Mouse (Mus musculus): ENCODE measurements at regions not wholly inside any gene's neighbourhood (a gene's known extent, or its start where the extent isn't known, plus 50 kb on each side); places are given as distances from the start of the nearest gene placed in this dataset.

DNA sequence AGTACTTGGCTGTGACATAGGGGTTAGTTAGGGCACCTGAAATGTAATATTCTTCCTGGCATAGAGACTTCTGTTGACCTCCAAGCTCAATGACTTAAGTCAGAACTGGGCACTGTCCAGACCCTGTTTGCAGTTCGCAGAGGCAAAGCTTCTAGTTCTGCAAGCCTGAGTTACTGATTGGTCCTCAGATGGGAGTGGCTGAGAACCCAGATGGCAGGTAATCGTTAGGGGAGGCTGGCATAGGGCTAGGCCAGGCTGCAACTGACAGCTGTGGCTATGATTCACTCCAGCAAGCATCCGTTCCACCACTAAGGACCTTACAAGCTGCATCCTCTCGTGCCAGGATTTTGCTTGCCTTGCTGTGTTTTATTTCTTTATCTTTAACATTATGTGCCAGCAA lies 139.3 kb upstream of the Klf12 start:
- H3K4me3 ChIP-seq (ENCODE audit: low read depth, low read length): no peak overlapping the region
- H3K27me3 ChIP-seq (ENCODE audit: control insufficient read depth, insufficient read depth, low read length): no peaks in the 10 kb centered on the region; the same call in 1 of the 2 replicates
- 63% methylated on average over 4 of the region's 4 CpGs for WGBS (ENCODE audit: insufficient replicate concordance)
- no peak overlapping the region for H3K4me2 ChIP-seq
- no peaks in the 10 kb centered on the region for H3K36me3 ChIP-seq (ENCODE audit: control insufficient read depth, insufficient read depth, low read length)
- H3K9ac ChIP-seq (ENCODE audit: low read depth, low read length): no peak overlapping the region
- ATAC-seq (replicated peaks; ENCODE audit: insufficient number of reproducible peaks, low FRiP score, low TSS enrichment): no peak
- H3K4me1 ChIP-seq (ENCODE audit: control insufficient read depth, insufficient read depth, low read length): no peaks in the 10 kb centered on the region
- no peak overlapping the region for H3K27ac ChIP-seq (ENCODE audit: low read depth, low read length)
- H3K9me3 ChIP-seq (replicated peaks; ENCODE audit: control insufficient read depth, low read length): no peaks in the 10 kb centered on the region

- Histone ChIP-seq H3K4me2 (no peak overlapping the region), H3K4me1 (ENCODE audit: control insufficient read depth, insufficient read depth, low read length) (no peaks in the 10 kb centered on the region), H3K27ac (ENCODE audit: low read depth, low read length) (no peak overlapping the region), H3K36me3 (ENCODE audit: control insufficient read depth, insufficient read depth, low read length) (no peaks in the 10 kb centered on the region), H3K4me3 (ENCODE audit: low read depth, low read length) (no peak overlapping the region), H3K27me3 (ENCODE audit: control insufficient read depth, insufficient read depth, low read length) (no peaks in the 10 kb centered on the region; the same call in 1 of the 2 replicates), H3K9ac (ENCODE audit: low read depth, low read length) (no peak overlapping the region), H3K9me3 (replicated peaks; ENCODE audit: control insufficient read depth, low read length) (no peaks in the 10 kb centered on the region)
- no peak for ATAC-seq (replicated peaks; ENCODE audit: insufficient number of reproducible peaks, low FRiP score, low TSS enrichment)
- WGBS (ENCODE audit: insufficient replicate concordance): 76% methylated on average over 4 of the region's 4 CpGs
Observed at GRCm38 (mm10) chr14:100421666-100422065, 137.2 kb upstream of the Klf12 start.

DNA sequence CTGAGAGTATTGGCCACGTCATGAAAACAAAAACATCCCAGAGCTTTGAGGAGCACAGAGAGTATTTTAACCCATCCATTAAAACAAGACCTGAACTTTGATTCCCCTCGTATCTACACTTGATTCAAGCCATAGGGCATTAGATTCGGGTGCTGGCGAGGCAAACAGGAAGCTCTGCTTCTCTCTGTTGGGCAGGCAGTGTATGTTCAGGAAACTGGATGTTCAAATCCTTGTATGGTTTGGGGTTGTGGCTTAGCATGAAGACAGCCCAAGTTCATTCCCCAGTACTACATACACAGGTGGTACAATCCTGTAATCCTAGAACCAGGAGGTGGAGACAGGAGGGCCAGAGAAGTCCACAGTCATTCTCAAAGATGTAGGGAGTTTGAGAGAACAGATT lies 130.6 kb upstream of the Klf12 start:
- no peaks in the 10 kb centered on the region for H3K27me3 ChIP-seq (ENCODE audit: control insufficient read depth, insufficient read depth, low read length)
- no peak for ATAC-seq (replicated peaks; ENCODE audit: insufficient number of reproducible peaks, low FRiP score, low TSS enrichment)
- WGBS (ENCODE audit: insufficient replicate concordance): 71% methylated on average over 4 of the region's 4 CpGs

DNA sequence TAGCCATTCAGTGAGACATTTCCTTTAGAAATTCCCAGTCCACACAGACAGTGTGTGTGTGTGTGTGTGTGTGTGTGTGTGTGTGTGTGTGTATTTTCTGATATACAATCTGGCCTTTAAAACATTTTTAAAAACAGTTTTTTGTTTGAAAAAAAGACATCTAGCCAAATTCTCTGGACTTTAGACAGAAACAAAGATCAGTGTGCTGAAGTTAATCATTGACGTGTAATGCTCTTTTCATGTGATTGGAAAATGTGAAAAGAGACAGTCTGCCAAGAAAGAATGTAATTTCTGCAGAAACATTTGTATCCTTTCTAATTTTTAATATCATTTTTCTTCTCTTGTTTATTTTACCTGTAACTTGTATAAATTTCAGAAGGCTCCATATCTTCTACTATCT lies 127.7 kb upstream of the Klf12 start:
- Histone ChIP-seq H3K4me3 (ENCODE audit: low read depth, low read length) (no peak overlapping the region), H3K27ac (ENCODE audit: low read depth, low read length) (no peak overlapping the region), H3K36me3 (ENCODE audit: control insufficient read depth, insufficient read depth, low read length) (no peaks in the 10 kb centered on the region), H3K9me3 (replicated peaks; ENCODE audit: control insufficient read depth, low read length) (no peaks in the 10 kb centered on the region), H3K4me1 (ENCODE audit: control insufficient read depth, insufficient read depth, low read length) (no peaks in the 10 kb centered on the region), H3K4me2 (no peak overlapping the region), H3K9ac (ENCODE audit: low read depth, low read length) (no peak overlapping the region), H3K27me3 (ENCODE audit: control insufficient read depth, insufficient read depth, low read length) (no peaks in the 10 kb centered on the region)
- 80% methylated on average over 1 of the region's 1 CpGs for WGBS (ENCODE audit: insufficient replicate concordance)
- ATAC-seq (replicated peaks; ENCODE audit: insufficient number of reproducible peaks, low FRiP score, low TSS enrichment): no peak

More for the DNA sequence above, 130.6 kb upstream of the Klf12 start:
- Histone ChIP-seq H3K4me1 (ENCODE audit: control insufficient read depth, insufficient read depth, low read length) (no peaks in the 10 kb centered on the region), H3K36me3 (ENCODE audit: control insufficient read depth, insufficient read depth, low read length) (no peaks in the 10 kb centered on the region), H3K4me2 (no peak overlapping the region), H3K27ac (ENCODE audit: low read depth, low read length) (no peak overlapping the region), H3K4me3 (ENCODE audit: low read depth, low read length) (no peak overlapping the region), H3K9ac (ENCODE audit: low read depth, low read length) (no peak overlapping the region), H3K9me3 (replicated peaks; ENCODE audit: control insufficient read depth, low read length) (no peaks in the 10 kb centered on the region)

GRCm38 (mm10) chr14:100397191-100397590 lies 112.7 kb upstream of the Klf12 start:
- H3K27me3 ChIP-seq (ENCODE audit: control insufficient read depth, insufficient read depth, low read length): no peaks in the 10 kb centered on the region
- no peaks in the 10 kb centered on the region for H3K36me3 ChIP-seq (ENCODE audit: control insufficient read depth, insufficient read depth, low read length)
- H3K27ac ChIP-seq (ENCODE audit: low read depth, low read length): no peak overlapping the region
- H3K4me2 ChIP-seq: no peak overlapping the region
- no peaks in the 10 kb centered on the region for H3K4me1 ChIP-seq (ENCODE audit: control insufficient read depth, insufficient read depth, low read length)
- ATAC-seq (replicated peaks; ENCODE audit: insufficient number of reproducible peaks, low FRiP score, low TSS enrichment): no peak
- H3K9me3 ChIP-seq (replicated peaks; ENCODE audit: control insufficient read depth, low read length): no peaks in the 10 kb centered on the region
- WGBS (ENCODE audit: insufficient replicate concordance): 85% methylated on average over 5 of the region's 5 CpGs
- H3K9ac ChIP-seq (ENCODE audit: low read depth, low read length): no peak overlapping the region
- no peak overlapping the region for H3K4me3 ChIP-seq (ENCODE audit: low read depth, low read length)

GRCm38 (mm10) chr14:100375218-100375983 lies 90.9 kb upstream of the Klf12 start:
- Histone ChIP-seq H3K27me3 (ENCODE audit: control insufficient read depth, insufficient read depth, low read length) (no peaks in the 10 kb centered on the region), H3K27ac (ENCODE audit: low read depth, low read length) (no peak overlapping the region), H3K9ac (ENCODE audit: low read depth, low read length) (no peak overlapping the region), H3K4me2 (no peak overlapping the region), H3K4me3 (ENCODE audit: low read depth, low read length) (no peak overlapping the region), H3K4me1 (ENCODE audit: control insufficient read depth, insufficient read depth, low read length) (no peaks in the 10 kb centered on the region), H3K36me3 (ENCODE audit: control insufficient read depth, insufficient read depth, low read length) (no peaks in the 10 kb centered on the region), H3K9me3 (replicated peaks; ENCODE audit: control insufficient read depth, low read length) (no peaks in the 10 kb centered on the region)
- 65% methylated on average over 8 of the region's 8 CpGs for WGBS (ENCODE audit: insufficient replicate concordance)
- ATAC-seq (replicated peaks; ENCODE audit: insufficient number of reproducible peaks, low FRiP score, low TSS enrichment): no peak

GRCm38 (mm10) chr14:100374494-100375217 lies 90.2 kb upstream of the Klf12 start:
- no peak for ATAC-seq (replicated peaks; ENCODE audit: insufficient number of reproducible peaks, low FRiP score, low TSS enrichment)
- H3K4me3 ChIP-seq (ENCODE audit: low read depth, low read length): no peak overlapping the region
- no peak overlapping the region for H3K9ac ChIP-seq (ENCODE audit: low read depth, low read length)
- H3K9me3 ChIP-seq (replicated peaks; ENCODE audit: control insufficient read depth, low read length): no peaks in the 10 kb centered on the region
- WGBS (ENCODE audit: insufficient replicate concordance): 79% methylated on average over 18 of the region's 18 CpGs
- H3K4me2 ChIP-seq: no peak overlapping the region
- no peaks in the 10 kb centered on the region for H3K4me1 ChIP-seq (ENCODE audit: control insufficient read depth, insufficient read depth, low read length)
- no peaks in the 10 kb centered on the region for H3K36me3 ChIP-seq (ENCODE audit: control insufficient read depth, insufficient read depth, low read length)
- no peak overlapping the region for H3K27ac ChIP-seq (ENCODE audit: low read depth, low read length)
- no peaks in the 10 kb centered on the region for H3K27me3 ChIP-seq (ENCODE audit: control insufficient read depth, insufficient read depth, low read length)

GRCm38 (mm10) chr14:100366234-100366864 lies 81.9 kb upstream of the Klf12 start:
- H3K27me3 ChIP-seq (ENCODE audit: control insufficient read depth, insufficient read depth, low read length): no peaks in the 10 kb centered on the region

More at GRCm38 (mm10) chr14:100366234-100366864, 81.9 kb upstream of the Klf12 start:
- Histone ChIP-seq H3K9ac (ENCODE audit: low read depth, low read length) (no peak overlapping the region), H3K9me3 (replicated peaks; ENCODE audit: control insufficient read depth, low read length) (no peaks in the 10 kb centered on the region), H3K27ac (ENCODE audit: low read depth, low read length) (no peak overlapping the region), H3K36me3 (ENCODE audit: control insufficient read depth, insufficient read depth, low read length) (no peaks in the 10 kb centered on the region), H3K4me2 (no peak overlapping the region), H3K4me3 (ENCODE audit: low read depth, low read length) (no peak overlapping the region), H3K4me1 (ENCODE audit: control insufficient read depth, insufficient read depth, low read length) (no peaks in the 10 kb centered on the region)
- 74% methylated on average over 5 of the region's 5 CpGs for WGBS (ENCODE audit: insufficient replicate concordance)
- no peak for ATAC-seq (replicated peaks; ENCODE audit: insufficient number of reproducible peaks, low FRiP score, low TSS enrichment)

All from heart, embryonic 11.5 days (tissue).